Mouse (Mus musculus): ENCODE measurements around the gene Il22ra1. TPM values are rescaled to one million over a fixed set of nuclear protein-coding genes. Genes with fewer than 3 reads are reported as not detected.

Il22ra1 gene
- polyA plus RNA-seq, 1 experiment from 2014 or later = not detected

- no peaks in the 10 kb centered on the region for H3K27me3 ChIP-seq
- H3K9ac ChIP-seq (replicated peaks) = no peak overlapping the region
- H3K36me3 ChIP-seq = no peaks in the 10 kb centered on the region
- whole genome bisulfite sequencing = 83% methylated on average over 3 of the region's 3 CpGs
- H3K4me2 ChIP-seq (replicated peaks) = no peak overlapping the region
- H3K4me3 ChIP-seq (replicated peaks) = no peak overlapping the region
- ATAC-seq = no peak
- H3K4me1 ChIP-seq (replicated peaks) = 0 out of 2 replicates have a peak, but pooled peaks cover 5% of the 10 kb centered on the region
- no peak overlapping the region for H3K27ac ChIP-seq
- H3K9me3 ChIP-seq = no peaks in the 10 kb centered on the region
Measured at GRCm38 (mm10) chr4:135736903-135737302, 8.9 kb downstream of the Il22ra1 start.

GRCm38 (mm10) chr4:135738237-135738636, 10.3 kb downstream of the Il22ra1 start:
- Histone ChIP-seq H3K4me1 (replicated peaks) (0 out of 2 replicates have a peak, but pooled peaks cover 5% of the 10 kb centered on the region), H3K4me3 (replicated peaks) (no peak overlapping the region), H3K27me3 (no peaks in the 10 kb centered on the region), H3K9me3 (no peaks in the 10 kb centered on the region), H3K4me2 (replicated peaks) (no peak overlapping the region), H3K9ac (replicated peaks) (no peak overlapping the region), H3K36me3 (no peaks in the 10 kb centered on the region), H3K27ac (no peak overlapping the region)
- 65% methylated on average over 5 of the region's 5 CpGs for WGBS
- ATAC-seq = no peak

- ATAC-seq = no peak
- no peak overlapping the region for H3K4me2 ChIP-seq (replicated peaks)
- H3K36me3 ChIP-seq = no peaks in the 10 kb centered on the region
- 72% methylated on average over 7 of the region's 7 CpGs for WGBS
- H3K27ac ChIP-seq = no peak overlapping the region
- H3K9me3 ChIP-seq = no peaks in the 10 kb centered on the region
- 0 out of 2 replicates have a peak, but pooled peaks cover 5% of the 10 kb centered on the region for H3K4me1 ChIP-seq (replicated peaks)
- no peak overlapping the region for H3K4me3 ChIP-seq (replicated peaks)
- no peaks in the 10 kb centered on the region for H3K27me3 ChIP-seq
- no peak overlapping the region for H3K9ac ChIP-seq (replicated peaks)
Measured at GRCm38 (mm10) chr4:135739148-135739547, 11.2 kb downstream of the Il22ra1 start.

- Histone ChIP-seq H3K4me2 (replicated peaks) (no peak overlapping the region), H3K9me3 (no peaks in the 10 kb centered on the region), H3K9ac (replicated peaks) (no peak overlapping the region), H3K4me1 (replicated peaks) (0 out of 2 replicates have a peak, but pooled peaks cover 5% of the 10 kb centered on the region), H3K27me3 (no peaks in the 10 kb centered on the region), H3K36me3 (no peaks in the 10 kb centered on the region), H3K27ac (no peak overlapping the region), H3K4me3 (replicated peaks) (no peak overlapping the region)
- no peak for ATAC-seq
- 92% methylated on average over 14 of the region's 14 CpGs for WGBS
Measured at GRCm38 (mm10) chr4:135739672-135740071, 11.7 kb downstream of the Il22ra1 start.

- no peak overlapping the region for H3K4me3 ChIP-seq (replicated peaks)
- H3K9me3 ChIP-seq = no peaks in the 10 kb centered on the region
- H3K27ac ChIP-seq = no peak overlapping the region
- no peak overlapping the region for H3K4me2 ChIP-seq (replicated peaks)
- H3K4me1 ChIP-seq (replicated peaks) = no peaks in the 10 kb centered on the region
- no peak overlapping the region for H3K9ac ChIP-seq (replicated peaks)
- 64% methylated on average over 6 of the region's 6 CpGs for WGBS
- no peak for ATAC-seq
- H3K36me3 ChIP-seq = no peaks in the 10 kb centered on the region
- H3K27me3 ChIP-seq = no peaks in the 10 kb centered on the region
Measured at GRCm38 (mm10) chr4:135743520-135743919, 15.5 kb downstream of the Il22ra1 start.

- Histone ChIP-seq H3K27ac (no peak overlapping the region), H3K27me3 (no peaks in the 10 kb centered on the region), H3K36me3 (no peaks in the 10 kb centered on the region), H3K4me3 (replicated peaks) (no peak overlapping the region), H3K4me1 (replicated peaks) (no peaks in the 10 kb centered on the region), H3K9me3 (no peaks in the 10 kb centered on the region), H3K4me2 (replicated peaks) (no peak overlapping the region), H3K9ac (replicated peaks) (no peak overlapping the region)
- WGBS = 70% methylated on average over 16 of the region's 16 CpGs
- no peak for ATAC-seq
Measured at GRCm38 (mm10) chr4:135744726-135745448, 16.9 kb downstream of the Il22ra1 start.

GRCm38 (mm10) chr4:135745613-135746012, 17.6 kb downstream of the Il22ra1 start:
- Histone ChIP-seq H3K27me3 (no peaks in the 10 kb centered on the region), H3K27ac (no peak overlapping the region), H3K4me2 (replicated peaks) (no peak overlapping the region), H3K36me3 (no peaks in the 10 kb centered on the region), H3K9ac (replicated peaks) (no peak overlapping the region), H3K4me3 (replicated peaks) (no peak overlapping the region), H3K9me3 (no peaks in the 10 kb centered on the region), H3K4me1 (replicated peaks) (no peaks in the 10 kb centered on the region)
- WGBS = 83% methylated on average over 10 of the region's 10 CpGs
- no peak for ATAC-seq

- H3K9me3 ChIP-seq = peaks cover 3% of the 10 kb centered on the region; the same call in 1 of the 2 replicates
- no peaks in the 10 kb centered on the region for H3K4me1 ChIP-seq (replicated peaks)
- no peak for ATAC-seq
- H3K27me3 ChIP-seq = no peaks in the 10 kb centered on the region
- H3K4me3 ChIP-seq (replicated peaks) = no peak overlapping the region
- H3K4me2 ChIP-seq (replicated peaks) = no peak overlapping the region
- no peaks in the 10 kb centered on the region for H3K36me3 ChIP-seq
- 72% methylated on average over 8 of the region's 8 CpGs for WGBS
- H3K27ac ChIP-seq = no peak overlapping the region
- no peak overlapping the region for H3K9ac ChIP-seq (replicated peaks)
Measured at GRCm38 (mm10) chr4:135750896-135751295, 22.9 kb downstream of the Il22ra1 start.

GRCm38 (mm10) chr4:135752106-135752778, 24.3 kb downstream of the Il22ra1 start:
- Histone ChIP-seq H3K27ac (no peak overlapping the region), H3K36me3 (no peaks in the 10 kb centered on the region), H3K9me3 (peaks cover 3% of the 10 kb centered on the region; the same call in 1 of the 2 replicates), H3K4me2 (replicated peaks) (no peak overlapping the region), H3K4me1 (replicated peaks) (no peaks in the 10 kb centered on the region), H3K27me3 (no peaks in the 10 kb centered on the region), H3K4me3 (replicated peaks) (no peak overlapping the region), H3K9ac (replicated peaks) (no peak overlapping the region)
- ATAC-seq = no peak
- 91% methylated on average over 7 of the region's 7 CpGs for WGBS

- H3K4me2 ChIP-seq (replicated peaks) = no peak overlapping the region
- WGBS = 91% methylated on average over 8 of the region's 8 CpGs
- H3K4me3 ChIP-seq (replicated peaks) = no peak overlapping the region
- no peak overlapping the region for H3K27ac ChIP-seq
- H3K27me3 ChIP-seq = no peaks in the 10 kb centered on the region
- no peak for ATAC-seq
- peaks cover 3% of the 10 kb centered on the region; the same call in 1 of the 2 replicates for H3K9me3 ChIP-seq
- no peak overlapping the region for H3K9ac ChIP-seq (replicated peaks)
- H3K36me3 ChIP-seq = no peaks in the 10 kb centered on the region
- no peaks in the 10 kb centered on the region for H3K4me1 ChIP-seq (replicated peaks)
Measured at GRCm38 (mm10) chr4:135752779-135753164, 24.8 kb downstream of the Il22ra1 start.

- ATAC-seq = no peak
- 31% methylated on average over 4 of the region's 4 CpGs for WGBS
- Histone ChIP-seq H3K4me1 (replicated peaks) (peaks cover 11% of the 10 kb centered on the region), H3K4me3 (replicated peaks) (no peak overlapping the region), H3K9ac (replicated peaks) (no peak overlapping the region), H3K36me3 (no peaks in the 10 kb centered on the region), H3K27ac (no peak overlapping the region), H3K27me3 (peaks cover 5% of the 10 kb centered on the region; the same call in 1 of the 2 replicates), H3K9me3 (peaks cover 3% of the 10 kb centered on the region; the same call in 1 of the 2 replicates), H3K4me2 (replicated peaks) (no peak overlapping the region)
Measured at GRCm38 (mm10) chr4:135758331-135758730, 30.4 kb downstream of the Il22ra1 start.

GRCm38 (mm10) chr4:135758825-135759224, 30.9 kb downstream of the Il22ra1 start:
- H3K4me2 ChIP-seq (replicated peaks) = no peak overlapping the region
- H3K27ac ChIP-seq = no peak overlapping the region
- peaks cover 3% of the 10 kb centered on the region; the same call in 1 of the 2 replicates for H3K9me3 ChIP-seq
- no peak overlapping the region for H3K4me3 ChIP-seq (replicated peaks)
- H3K9ac ChIP-seq (replicated peaks) = no peak overlapping the region
- H3K36me3 ChIP-seq = no peaks in the 10 kb centered on the region
- ATAC-seq = no peak
- H3K4me1 ChIP-seq (replicated peaks) = peaks cover 11% of the 10 kb centered on the region
- WGBS = 34% methylated on average over 6 of the region's 6 CpGs
- H3K27me3 ChIP-seq = peaks cover 5% of the 10 kb centered on the region; the same call in 1 of the 2 replicates

All from midbrain, embryonic 13.5 days (tissue).